Mouse (Mus musculus) lung, embryonic 15.5 days (tissue): ENCODE data around the gene Ing4. TPM values are rescaled to one million over a fixed set of nuclear protein-coding genes. Genes with fewer than 3 reads are reported as not detected.
A peak's percentile ranks its signal among the peaks of the same experiment; 100 is the strongest.

Experiments
- ATAC-seq: fragments of 200-750 bp; cut with Nextera tagmentation; 2 replicates; pipeline ENCODE4 v1.8.0; 2017; ENCODE audit warnings: moderate number of reproducible peaks, borderline replicate concordance; ENCODE audit not compliant: low FRiP score, low TSS enrichment; ENCODE audit errors: extremely low read depth
- H3K27ac ChIP-seq: fragments of 300-500 bp; sonication (generic); 2 replicates; pipeline ENCODE4 v1.5.1; 2015; ENCODE audit warnings: moderate library complexity, mild to moderate bottlenecking, inconsistent platforms
- H3K27me3 ChIP-seq: fragments of 300-500 bp; sonication (generic); 2 replicates; pipeline ENCODE4 v1.6.1; 2015; ENCODE audit warnings: inconsistent platforms
- H3K36me3 ChIP-seq: fragments of 300-500 bp; sonication (generic); 2 replicates; pipeline ENCODE4 v1.6.1; 2015; ENCODE audit warnings: inconsistent platforms
- H3K4me1 ChIP-seq: fragments of 300-500 bp; sonication (generic); 2 replicates; pipeline ENCODE4 v1.6.1; 2015; ENCODE audit warnings: inconsistent platforms
- H3K4me2 ChIP-seq: fragments of 300-500 bp; sonication (generic); 2 replicates; pipeline ENCODE4 v1.6.1; 2015; ENCODE audit warnings: inconsistent platforms, mild to moderate bottlenecking, moderate library complexity
- H3K4me3 ChIP-seq: fragments of 300-500 bp; sonication (generic); 2 replicates; pipeline ENCODE4 v1.5.1; 2015; ENCODE audit warnings: mild to moderate bottlenecking, inconsistent platforms
- H3K9ac ChIP-seq: fragments of 300-500 bp; sonication (generic); 2 replicates; pipeline ENCODE4 v1.6.1; 2015; ENCODE audit warnings: inconsistent platforms
- H3K9me3 ChIP-seq: fragments of 300-500 bp; sonication (generic); 2 replicates; pipeline ENCODE4 v1.6.1; 2016; ENCODE audit warnings: inconsistent platforms
- WGBS: fragments of 180-500 bp; shearing (Covaris S2); methylation state at CpG from one replicate; pipeline ENCODE4 v1.1.7; 2015; 5-methylcytosine and 5-hydroxymethylcytosine counted together
- polyA plus RNA-seq: library from polyadenylated mRNA; unstranded; fragments of >200 nt; fragmentation: Nextera tagmentation; extraction: Ambion mirVana; gene quantifications from 2 replicates; pipeline ENCODE4 v1.2.1, GENCODE M21; 2015

Gene Ing4
- 138 and 149 TPM in 2 replicates for polyA plus RNA-seq

DNA sequence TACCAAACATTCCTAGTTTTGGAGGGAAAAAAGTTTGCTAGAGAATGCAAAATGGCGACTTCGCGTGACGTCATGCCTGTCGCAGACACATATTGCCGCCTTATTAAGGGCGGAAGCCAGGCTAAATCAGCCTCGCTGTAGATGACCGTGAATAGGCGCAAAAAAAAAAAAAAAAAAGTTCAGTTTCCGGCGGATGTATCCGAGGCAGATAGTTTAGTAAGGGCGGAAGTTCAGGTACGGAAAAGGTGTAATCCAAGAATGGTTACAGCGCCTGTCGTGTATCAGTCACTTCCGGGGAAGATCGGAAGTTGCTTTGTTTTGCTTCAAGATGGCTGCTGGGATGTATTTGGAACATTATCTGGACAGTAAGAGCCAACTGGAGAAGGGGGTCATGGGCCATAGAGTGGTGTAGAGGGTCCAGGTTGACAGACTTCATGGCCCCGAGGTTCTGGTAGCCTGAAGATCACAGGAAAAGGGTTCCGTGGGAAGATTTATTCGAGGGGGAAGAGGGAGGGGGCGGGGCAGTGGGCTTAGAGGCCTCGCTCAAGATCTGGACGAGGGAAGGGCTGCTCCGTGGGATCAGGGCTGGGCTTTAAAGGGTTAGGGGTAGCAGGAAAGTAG is at the start of gene Ing4:
TSS of gene Ing4 (plus strand) at position 228 of the 621 bp plus-strand sequence.
- peak; percentile 94 for ATAC-seq
- H3K4me2 ChIP-seq: peak within 1 kb of the TSS; percentile 60
- H3K27ac ChIP-seq: peak within 1 kb of the TSS; percentile 84
- peak within 1 kb of the TSS; percentile 66 for H3K9ac ChIP-seq
- under 1% methylated on average over 26 of the region's 26 CpGs for WGBS
- no peaks in the 10 kb centered on the region for H3K9me3 ChIP-seq
- peak within 1 kb of the TSS; percentile 74 for H3K4me3 ChIP-seq
- H3K27me3 ChIP-seq: no peaks in the 10 kb centered on the region
- peaks cover 13% of the 10 kb centered on the region for H3K4me1 ChIP-seq
- peaks cover 39% of the 10 kb centered on the region for H3K36me3 ChIP-seq

DNA sequence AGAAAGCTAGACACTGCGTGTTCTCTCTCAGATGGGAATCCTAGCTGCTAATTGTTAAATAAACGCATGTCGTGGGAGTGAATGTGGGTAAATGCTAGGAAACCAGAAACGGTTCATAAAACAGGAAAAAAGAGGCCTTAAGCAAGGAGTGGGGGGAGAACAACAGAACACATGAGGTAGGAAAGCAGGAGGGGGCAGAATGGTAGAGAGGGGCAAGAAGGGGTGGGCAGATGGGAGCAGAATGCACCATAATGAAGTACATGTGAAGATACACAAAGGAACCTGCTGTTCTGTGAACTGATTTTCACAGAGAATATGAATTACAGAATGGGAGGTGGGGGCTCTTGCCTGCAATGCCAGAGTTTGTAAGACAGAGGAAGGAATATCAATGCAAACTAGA is 47.3 kb upstream of the Ing4 start:
- no peak for ATAC-seq
- no peak overlapping the region for H3K9ac ChIP-seq
- H3K4me3 ChIP-seq: no peak overlapping the region
- no peaks in the 10 kb centered on the region for H3K9me3 ChIP-seq
- H3K27ac ChIP-seq: no peak overlapping the region
- peaks cover 11% of the 10 kb centered on the region for H3K4me1 ChIP-seq
- 64% methylated on average over 4 of the region's 4 CpGs for WGBS
- peaks cover 59% of the 10 kb centered on the region for H3K27me3 ChIP-seq
- no peak overlapping the region for H3K4me2 ChIP-seq
- H3K36me3 ChIP-seq: no peaks in the 10 kb centered on the region

DNA sequence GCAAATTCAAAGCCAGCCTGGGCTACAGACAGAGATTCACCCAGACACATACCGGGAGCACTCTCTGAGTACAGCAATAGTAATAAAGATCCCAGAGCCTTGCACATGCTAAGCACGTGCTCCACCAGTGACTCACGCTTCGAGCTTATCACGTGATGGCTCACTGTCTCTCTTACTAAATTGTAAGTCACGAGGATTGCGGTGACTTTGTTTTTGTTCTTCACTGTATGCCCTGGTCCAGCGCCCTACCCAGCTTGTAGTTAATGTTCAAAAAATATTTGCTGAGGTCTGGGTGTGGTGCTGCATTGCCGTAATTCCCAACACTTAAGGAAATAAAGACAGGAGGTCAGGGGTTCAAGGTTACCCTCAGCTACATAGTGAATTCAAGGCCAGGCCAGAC is 46.2 kb upstream of the Ing4 start:
- ATAC-seq: no peak
- Histone ChIP-seq H3K4me3 (no peak overlapping the region), H3K36me3 (no peaks in the 10 kb centered on the region), H3K27me3 (peaks cover 70% of the 10 kb centered on the region), H3K4me1 (peaks cover 14% of the 10 kb centered on the region), H3K4me2 (no peak overlapping the region), H3K9ac (no peak overlapping the region), H3K27ac (no peak overlapping the region), H3K9me3 (no peaks in the 10 kb centered on the region)
- WGBS: 72% methylated on average over 9 of the region's 9 CpGs

DNA sequence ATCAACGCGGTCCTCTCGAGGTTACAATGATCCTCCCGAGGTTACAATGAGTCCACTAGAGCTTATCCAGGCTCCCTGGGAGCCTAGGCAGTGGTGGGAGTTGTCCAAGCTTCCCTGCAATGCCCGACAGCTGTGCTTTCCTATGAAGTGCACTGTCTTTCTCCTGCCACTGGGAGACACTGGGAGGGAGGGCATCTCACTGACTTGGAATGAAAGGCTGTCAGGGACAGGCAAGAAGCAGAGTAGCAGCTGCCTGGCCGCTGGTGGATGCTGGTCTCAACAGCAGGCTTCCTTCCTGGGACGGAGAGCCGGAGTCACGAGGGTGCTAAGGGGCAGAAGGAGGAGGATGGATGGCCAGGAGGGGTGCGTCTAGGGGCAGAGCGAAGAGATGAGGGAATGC is 45.7 kb upstream of the Ing4 start:
- no peaks in the 10 kb centered on the region for H3K9me3 ChIP-seq
- H3K27me3 ChIP-seq: peaks cover 75% of the 10 kb centered on the region
- WGBS: 14% methylated on average over 11 of the region's 11 CpGs
- H3K36me3 ChIP-seq: no peaks in the 10 kb centered on the region
- peaks cover 17% of the 10 kb centered on the region for H3K4me1 ChIP-seq
- no peak overlapping the region for H3K4me2 ChIP-seq
- H3K27ac ChIP-seq: no peak overlapping the region
- no peak overlapping the region for H3K9ac ChIP-seq
- no peak overlapping the region for H3K4me3 ChIP-seq
- ATAC-seq: no peak

DNA sequence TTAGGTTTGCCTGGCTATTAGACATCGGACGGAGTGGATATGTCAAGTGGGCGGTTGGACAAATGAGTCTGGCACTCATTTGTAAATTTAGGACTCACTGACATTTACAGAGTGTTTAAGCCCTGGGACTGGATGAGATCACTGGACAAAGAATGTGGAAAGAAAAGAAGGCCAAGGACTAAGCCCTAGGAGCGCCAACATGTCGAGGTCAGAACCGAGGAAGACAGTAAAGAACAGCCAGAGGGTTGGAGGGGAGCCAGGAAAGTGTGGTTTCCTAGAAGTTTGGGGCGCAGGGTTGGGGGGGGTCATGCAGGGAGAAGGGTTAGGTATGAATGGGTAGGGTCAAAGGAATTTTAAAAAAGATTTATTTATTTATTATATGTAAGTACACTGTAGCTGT is 44.3 kb upstream of the Ing4 start:
- H3K9ac ChIP-seq: no peak overlapping the region
- H3K4me3 ChIP-seq: no peak overlapping the region
- peaks cover 17% of the 10 kb centered on the region for H3K4me1 ChIP-seq
- H3K36me3 ChIP-seq: no peaks in the 10 kb centered on the region
- ATAC-seq: no peak
- H3K27me3 ChIP-seq: peaks cover 89% of the 10 kb centered on the region
- H3K9me3 ChIP-seq: no peaks in the 10 kb centered on the region
- no peak overlapping the region for H3K27ac ChIP-seq
- no peak overlapping the region for H3K4me2 ChIP-seq
- 70% methylated on average over 7 of the region's 7 CpGs for WGBS

DNA sequence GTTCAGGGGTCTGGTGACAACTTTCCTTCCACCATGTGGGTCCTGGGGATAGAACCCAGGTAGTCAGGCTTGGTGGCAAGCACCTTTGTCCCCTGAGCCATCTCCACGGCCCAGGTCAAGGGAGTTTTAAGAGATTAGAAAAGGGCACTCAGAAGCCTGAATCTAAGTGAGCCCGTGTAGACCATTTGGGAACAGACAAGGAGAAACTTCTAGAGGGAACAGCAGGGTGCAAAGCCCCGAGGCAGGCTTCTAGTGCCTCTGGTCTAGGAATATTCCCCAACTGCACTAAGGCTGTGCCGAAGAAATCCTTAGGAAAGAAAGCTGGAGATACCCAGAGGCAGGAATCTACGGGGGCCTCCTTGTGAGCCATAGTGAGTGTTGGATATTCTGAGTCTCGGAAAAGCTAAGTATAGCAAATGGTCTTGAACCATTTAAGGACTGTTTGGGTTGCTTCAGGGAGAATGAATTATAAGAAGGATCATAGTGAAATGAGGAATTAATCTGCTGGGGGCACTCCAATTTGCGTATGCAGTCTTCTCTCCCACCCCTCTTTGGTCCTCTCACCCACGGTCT is 43.6 kb upstream of the Ing4 start:
- peaks cover 95% of the 10 kb centered on the region for H3K27me3 ChIP-seq
- 44% methylated on average over 8 of the region's 8 CpGs for WGBS
- H3K27ac ChIP-seq: no peak overlapping the region
- no peaks in the 10 kb centered on the region for H3K36me3 ChIP-seq
- ATAC-seq: no peak
- H3K9me3 ChIP-seq: no peaks in the 10 kb centered on the region
- no peak overlapping the region for H3K9ac ChIP-seq
- H3K4me2 ChIP-seq: peak overlapping the region; percentile 87; the same call in 1 of the 2 replicates
- peaks cover 17% of the 10 kb centered on the region for H3K4me1 ChIP-seq
- H3K4me3 ChIP-seq: peak overlapping the region; percentile 42; the same call in 1 of the 2 replicates

DNA sequence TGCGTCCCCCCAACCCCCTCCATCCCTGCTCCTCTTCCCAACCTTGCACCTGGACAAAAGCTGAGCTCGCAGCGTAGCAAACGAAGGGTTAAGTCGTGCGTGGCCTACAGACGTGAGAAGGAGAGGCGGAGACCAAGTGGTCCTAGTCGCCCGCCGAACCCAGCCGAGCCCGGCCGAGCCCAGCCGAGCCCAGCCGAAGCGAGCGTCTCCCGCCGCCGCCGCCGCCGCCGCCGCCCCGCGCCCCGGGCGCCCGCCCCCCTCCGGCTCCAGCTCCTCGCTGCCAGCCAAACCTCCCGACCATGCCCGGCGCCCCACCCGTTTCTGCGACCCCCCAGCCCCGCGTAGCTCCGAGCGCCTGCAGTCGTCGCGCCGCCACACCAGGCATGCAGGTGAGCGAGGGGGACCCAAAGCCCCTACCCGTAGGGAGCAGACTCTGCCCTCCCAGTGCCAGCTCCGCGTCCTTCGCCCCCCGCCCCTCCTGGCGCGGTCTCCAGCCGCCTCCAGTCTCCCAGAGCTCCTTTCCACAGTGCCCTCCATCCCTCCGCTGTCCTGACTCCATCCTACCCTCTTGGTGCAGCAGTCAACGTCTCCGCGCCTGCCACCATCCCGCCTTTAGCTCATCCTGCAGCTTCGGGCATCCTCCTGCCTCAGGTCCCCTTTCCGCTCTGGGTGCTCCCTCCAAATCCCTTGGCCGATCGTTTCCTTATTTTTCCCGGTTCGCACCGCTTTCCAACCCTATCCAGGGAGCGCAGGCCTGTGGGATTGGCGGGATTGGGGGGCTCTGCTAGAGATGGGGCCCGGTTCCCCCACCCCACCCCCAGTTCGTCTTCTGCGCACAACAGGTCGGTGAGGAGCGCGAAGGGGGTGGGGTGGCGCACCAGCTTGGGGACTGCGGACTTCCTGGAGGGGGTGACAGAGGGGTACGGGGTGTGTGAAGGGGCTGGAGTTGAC is 42.7 kb upstream of the Ing4 start, which contains the start of gene Pianp:
TSS of gene Pianp (plus strand) at position 144 of the 951 bp plus-strand sequence.
- H3K36me3 ChIP-seq: no peaks in the 10 kb centered on the region
- ATAC-seq: peak; percentile 75
- no peak within 1 kb of the TSS for H3K27ac ChIP-seq
- WGBS: under 1% methylated on average over 52 of the region's 78 CpGs
- H3K4me3 ChIP-seq: peak within 1 kb of the TSS; percentile 42
- H3K4me2 ChIP-seq: peak within 1 kb of the TSS; percentile 87
- H3K27me3 ChIP-seq: peaks cover 99% of the 10 kb centered on the region
- H3K9ac ChIP-seq: peak within 1 kb of the TSS; percentile 24
- H3K4me1 ChIP-seq: peaks cover 17% of the 10 kb centered on the region
- no peaks in the 10 kb centered on the region for H3K9me3 ChIP-seq

DNA sequence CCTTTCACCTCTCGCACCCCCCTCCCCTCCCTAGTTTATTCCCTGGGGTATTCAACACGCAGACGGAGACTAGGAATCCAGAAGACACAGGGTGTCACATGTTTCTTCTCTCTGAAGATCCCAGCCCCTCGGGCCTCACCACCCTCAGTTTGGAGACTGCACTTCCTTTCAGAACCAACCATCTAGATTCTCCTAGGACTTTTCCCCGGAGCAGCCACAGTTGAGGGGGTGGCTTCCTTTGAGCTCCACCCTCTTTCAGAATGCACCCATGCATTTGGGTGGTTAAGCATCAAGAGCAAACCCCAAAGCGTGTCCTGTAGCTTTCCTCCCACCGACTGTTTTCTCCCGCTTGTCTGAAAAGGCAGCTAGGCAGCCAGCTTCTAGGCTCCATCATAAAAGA is 41.5 kb upstream of the Ing4 start:
- Histone ChIP-seq H3K4me2 (no peak overlapping the region), H3K36me3 (no peaks in the 10 kb centered on the region), H3K27ac (no peak overlapping the region), H3K9me3 (no peaks in the 10 kb centered on the region), H3K9ac (no peak overlapping the region), H3K4me1 (peaks cover 17% of the 10 kb centered on the region), H3K27me3 (peaks cover 99% of the 10 kb centered on the region), H3K4me3 (no peak overlapping the region)
- WGBS: 6% methylated on average over 8 of the region's 8 CpGs
- ATAC-seq: no peak

DNA sequence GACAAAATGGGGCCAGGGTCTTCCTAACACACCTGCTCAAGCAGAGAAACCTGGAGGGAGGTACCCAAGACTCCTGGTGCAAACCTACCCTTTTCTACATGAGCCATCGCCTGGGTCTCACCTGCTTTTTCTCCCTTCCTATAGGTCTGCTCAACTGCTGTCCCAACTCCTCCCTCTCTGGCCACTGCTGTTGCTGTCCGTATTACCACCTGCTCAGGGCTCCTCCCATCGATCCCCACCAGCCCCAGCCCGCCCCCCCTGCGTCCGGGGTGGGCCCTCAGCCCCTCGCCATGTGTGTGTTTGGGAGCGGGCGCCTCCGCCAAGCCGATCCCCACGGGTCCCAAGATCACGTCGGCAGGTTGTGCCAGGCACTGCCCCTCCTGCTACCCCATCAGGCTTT is 40.5 kb upstream of the Ing4 start:
- Histone ChIP-seq H3K27ac (no peak overlapping the region), H3K36me3 (no peaks in the 10 kb centered on the region), H3K4me2 (no peak overlapping the region), H3K9me3 (no peaks in the 10 kb centered on the region), H3K4me3 (no peak overlapping the region), H3K27me3 (peaks cover 97% of the 10 kb centered on the region), H3K4me1 (peaks cover 17% of the 10 kb centered on the region), H3K9ac (no peak overlapping the region)
- 30% methylated on average over 14 of the region's 14 CpGs for WGBS
- no peak for ATAC-seq

DNA sequence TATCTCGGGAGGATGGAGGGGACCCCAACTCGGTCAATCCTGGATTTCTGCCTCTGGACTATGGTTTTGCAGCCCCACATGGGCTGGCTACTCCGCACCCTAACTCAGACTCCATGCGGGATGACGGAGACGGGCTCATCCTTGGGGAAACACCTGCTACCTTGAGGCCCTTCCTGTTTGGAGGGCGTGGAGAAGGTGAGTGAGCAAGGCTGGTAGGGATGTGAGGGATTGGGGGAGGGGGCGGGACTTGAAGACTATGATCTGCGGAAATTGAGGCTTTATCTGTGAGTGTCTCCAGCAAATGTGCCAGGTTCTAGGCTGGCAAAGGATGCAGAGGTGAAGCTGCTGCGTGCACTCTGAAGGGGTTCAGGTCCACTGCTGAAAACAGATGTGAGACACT is 40.0 kb upstream of the Ing4 start:
- Histone ChIP-seq H3K4me3 (no peak overlapping the region), H3K4me1 (peaks cover 17% of the 10 kb centered on the region), H3K27ac (no peak overlapping the region), H3K27me3 (peaks cover 97% of the 10 kb centered on the region), H3K9ac (no peak overlapping the region), H3K4me2 (no peak overlapping the region), H3K9me3 (no peaks in the 10 kb centered on the region), H3K36me3 (no peaks in the 10 kb centered on the region)
- no peak for ATAC-seq
- 18% methylated on average over 10 of the region's 10 CpGs for WGBS

DNA sequence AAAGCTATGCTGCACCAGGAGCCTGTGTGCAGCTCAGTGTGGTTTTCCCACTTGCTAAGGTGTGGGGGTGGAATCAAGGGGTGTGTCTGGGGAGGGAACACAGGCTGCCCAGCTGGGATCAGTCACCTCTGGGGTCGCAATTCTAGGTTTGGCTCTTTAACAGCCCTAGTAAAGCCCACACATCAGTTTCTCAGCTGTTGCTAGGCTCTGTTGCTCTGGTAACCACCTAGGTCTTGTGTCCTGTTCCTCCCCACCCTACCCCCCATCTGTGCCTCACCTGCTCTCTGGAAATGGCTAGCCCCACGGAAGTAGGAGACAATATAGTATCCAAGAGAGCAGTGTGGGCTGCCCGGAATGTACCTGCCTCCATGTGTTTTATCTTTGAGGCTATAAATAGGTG is 35.9 kb upstream of the Ing4 start:
- Histone ChIP-seq H3K9me3 (no peaks in the 10 kb centered on the region), H3K27me3 (peaks cover 59% of the 10 kb centered on the region), H3K27ac (no peak overlapping the region), H3K4me1 (peaks cover 9% of the 10 kb centered on the region), H3K9ac (no peak overlapping the region), H3K36me3 (no peaks in the 10 kb centered on the region), H3K4me2 (no peak overlapping the region), H3K4me3 (no peak overlapping the region)
- no peak for ATAC-seq
- WGBS: 26% methylated on average over 3 of the region's 3 CpGs

DNA sequence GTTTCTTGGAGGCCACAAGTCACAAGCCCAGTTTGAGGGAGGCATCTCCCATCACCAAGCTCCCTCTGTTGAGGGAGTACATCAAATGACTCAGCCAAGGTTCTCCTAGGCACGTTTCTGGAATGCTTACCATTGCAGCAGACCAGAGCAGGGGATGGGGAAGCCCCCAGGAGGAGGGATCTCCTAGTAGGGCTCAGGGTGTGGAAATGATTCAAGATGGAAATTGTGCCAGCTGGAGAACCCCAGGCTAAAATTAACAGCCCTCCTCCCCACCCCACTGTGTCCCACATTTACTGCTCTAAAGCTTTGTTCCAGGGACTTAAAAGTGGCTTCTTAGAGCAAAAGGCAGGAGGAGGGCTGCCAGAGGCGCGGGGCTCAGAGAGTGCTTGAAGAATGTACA is 34.5 kb upstream of the Ing4 start:
- Histone ChIP-seq H3K4me1 (peaks cover 11% of the 10 kb centered on the region), H3K27me3 (peaks cover 45% of the 10 kb centered on the region), H3K4me2 (no peak overlapping the region), H3K9ac (no peak overlapping the region), H3K4me3 (no peak overlapping the region), H3K36me3 (no peaks in the 10 kb centered on the region), H3K27ac (no peak overlapping the region), H3K9me3 (no peaks in the 10 kb centered on the region)
- no peak for ATAC-seq
- WGBS: 41% methylated on average over 3 of the region's 3 CpGs
